In the genomic region with DNA sequence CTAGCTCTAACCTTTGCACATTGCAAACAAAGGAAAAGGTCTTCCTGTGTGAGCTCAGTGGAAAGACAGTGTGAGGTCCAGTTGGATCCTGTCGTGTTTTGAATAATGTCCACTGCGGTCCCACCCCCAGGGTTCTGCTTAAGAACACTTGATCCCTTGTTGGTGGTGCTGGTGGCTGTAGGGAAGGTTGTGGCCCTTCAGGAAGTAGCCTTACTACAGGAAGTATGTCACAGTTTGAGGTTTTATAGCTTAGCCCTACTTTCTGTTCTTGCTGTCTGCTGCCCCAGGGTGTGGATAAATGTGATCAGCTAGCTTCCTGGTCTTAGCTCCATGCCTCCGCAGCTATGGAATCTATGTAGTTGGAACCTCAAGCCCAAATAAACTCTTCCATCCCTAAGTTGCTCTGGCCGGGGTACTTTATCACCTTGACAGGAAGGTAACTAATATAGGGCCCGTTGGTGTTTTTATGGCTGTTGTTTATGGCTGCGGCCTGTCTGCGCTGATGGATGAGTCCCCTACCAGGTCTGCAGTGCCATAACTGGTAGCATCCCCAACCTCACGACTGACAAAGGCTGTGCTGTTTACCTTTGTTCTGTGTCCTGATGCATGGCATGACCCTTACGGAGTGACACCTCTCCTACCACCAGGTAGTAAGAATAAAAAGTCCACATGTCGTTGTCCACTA, we compare ENCODE assay signal across 27 mouse cellular contexts.
DNase-seq lines count a peak whose midpoint lies in the region; ATAC-seq and TF ChIP-seq lines count a peak whose summit lies in the region.
"Had no signal": no experiment of that assay in that cellular context is flagged by ENCODE, and none has a peak within 500 bp of the region (broad histone marks: within the 10 kb centered on the region; RNA-seq: fewer than 3 reads in every experiment).

No protein-coding gene starts in this region.

- WGBS in kidney, postnatal 0 days = 19% methylated on average over 10 of the region's 10 CpGs

- no peaks in the 10 kb centered on the region for H3K36me3 ChIP-seq in kidney, postnatal 0 days (ENCODE audit: insufficient read depth, low read length)
- H3K36me3 ChIP-seq: heart, embryonic 13.5 days; hindbrain, embryonic 15.5 days; limb, embryonic 12.5 days; liver, embryonic 12.5 days had no signal

- no peak overlapping the region for H3K4me2 ChIP-seq in kidney, postnatal 0 days (ENCODE audit: low read length)
- H3K4me2 ChIP-seq: heart, embryonic 13.5 days; hindbrain, embryonic 15.5 days; limb, embryonic 12.5 days; liver, embryonic 12.5 days had no signal

- ATAC-seq in kidney, postnatal 0 days (replicated peaks; ENCODE audit: low FRiP score, low read depth) = no peak
- peak; percentile 37 for ATAC-seq in megakaryocyte progenitor cell, adult 5-6 weeks (replicated peaks; ENCODE audit: poor library complexity)
- ATAC-seq: forebrain, postnatal 0 days; liver, embryonic 12.5 days had no signal

- no peak overlapping the region for H3K4me3 ChIP-seq in kidney, postnatal 0 days (replicated peaks; ENCODE audit: low read depth, low read length)
- H3K4me3 ChIP-seq: heart, adult 2 months; heart, embryonic 13.5 days; hindbrain, embryonic 15.5 days; layer of hippocampus, adult 2 months; limb, embryonic 12.5 days; liver, embryonic 12.5 days; megakaryocyte, embryonic 14.5 days had no signal

- no peak overlapping the region for H3K27ac ChIP-seq in kidney, postnatal 0 days
- H3K27ac ChIP-seq: heart, adult 2 months; heart, embryonic 13.5 days; hindbrain, embryonic 15.5 days; layer of hippocampus, adult 2 months; limb, embryonic 12.5 days; liver, embryonic 12.5 days had no signal

- H3K9me3 ChIP-seq in kidney, postnatal 0 days (replicated peaks; ENCODE audit: low read length) = no peaks in the 10 kb centered on the region
- H3K9me3 ChIP-seq: heart, embryonic 13.5 days; hindbrain, embryonic 15.5 days; limb, embryonic 12.5 days; liver, embryonic 12.5 days had no signal

- DNase-seq in kidney, postnatal 0 days (ENCODE audit: low spot score) = peak; percentile 68
- no peak for DNase-seq in kidney, adult 9 months
- peak; percentile 42 for DNase-seq in ZHBTc4 (ENCODE audit: low read depth, low spot score)
- peak; percentile 27 for DNase-seq in embryo, embryonic 11 days
- DNase-seq in urinary bladder, postnatal 36 days (ENCODE audit: low spot score in 2 of 2) = no peak
- DNase-seq in spleen, postnatal 36 days (ENCODE audit: low spot score in 2 of 2) = no peak
- DNase-seq: adrenal gland, postnatal 10 days; B cell, adult 2 months; cerebellum, adult 18-20 months; cerebellum, postnatal 25 days; forebrain, postnatal 0 days; gastrocnemius, postnatal 14 days; heart, adult 2 months; kidney, adult 8-10 months; lung, adult 2 months; lung, postnatal 14 days; right cerebral cortex, postnatal 14 days; spleen, adult 18-20 months; thymus, postnatal 14 days had no signal

- TF ChIP-seq CTCF in kidney, postnatal 0 days (IDR thresholded peaks at IDR 0.05; ENCODE audit: low read depth) = no peak

- H3K4me1 ChIP-seq in kidney, postnatal 0 days (replicated peaks; ENCODE audit: insufficient read depth, low read length) = no peaks in the 10 kb centered on the region
- H3K4me1 ChIP-seq: heart, embryonic 13.5 days; hindbrain, embryonic 15.5 days; liver, embryonic 12.5 days had no signal

- no peaks in the 10 kb centered on the region for H3K27me3 ChIP-seq in kidney, postnatal 0 days (ENCODE audit: insufficient read depth, low read length)
- H3K27me3 ChIP-seq: CH12.LX; heart, embryonic 13.5 days; hindbrain, embryonic 15.5 days; limb, embryonic 12.5 days; liver, embryonic 12.5 days; megakaryocyte, embryonic 14.5 days had no signal

- H3K9ac ChIP-seq in kidney, postnatal 0 days (ENCODE audit: low read depth, low read length) = no peak overlapping the region
- H3K9ac ChIP-seq: forebrain, postnatal 0 days; heart, embryonic 13.5 days; hindbrain, embryonic 15.5 days; limb, embryonic 12.5 days; liver, embryonic 12.5 days had no signal

Comparison
In these comparisons a context has a peak if more than half of its experiments do, and no peak if none do; other contexts are left out.
1. DNase-seq: peak in kidney, postnatal 0 days (single experiment), ZHBTc4 (single experiment) and embryo, embryonic 11 days (single experiment); none in kidney, adult 9 months (single experiment), urinary bladder, postnatal 36 days (0 of 2) and spleen, postnatal 36 days (0 of 2).